Mouse (Mus musculus) cerebellum, adult 11 months (tissue): ENCODE measurements around the gene Gm30191.
A peak's percentile ranks its signal among the peaks of the same experiment; 100 is the strongest.
"Not testable (repeated sequence)": the region's sequence is repeated elsewhere in the genome, so short reads cannot be mapped to it uniquely, and the experiment has no call there.

ENCODE experiments used
- DNase-seq: peaks from one replicate; pipeline ENCODE4 v3.0.0; 2022

Gene Gm30191

GRCm38 (mm10) chr4:134287575-134288025 is 40.9 kb downstream of the Gm30191 start, which contains the start of gene Pdik1l:
Gene Pdik1l (minus strand): TSS chr4:134287895.
- peak; percentile 70 for DNase-seq

DNA sequence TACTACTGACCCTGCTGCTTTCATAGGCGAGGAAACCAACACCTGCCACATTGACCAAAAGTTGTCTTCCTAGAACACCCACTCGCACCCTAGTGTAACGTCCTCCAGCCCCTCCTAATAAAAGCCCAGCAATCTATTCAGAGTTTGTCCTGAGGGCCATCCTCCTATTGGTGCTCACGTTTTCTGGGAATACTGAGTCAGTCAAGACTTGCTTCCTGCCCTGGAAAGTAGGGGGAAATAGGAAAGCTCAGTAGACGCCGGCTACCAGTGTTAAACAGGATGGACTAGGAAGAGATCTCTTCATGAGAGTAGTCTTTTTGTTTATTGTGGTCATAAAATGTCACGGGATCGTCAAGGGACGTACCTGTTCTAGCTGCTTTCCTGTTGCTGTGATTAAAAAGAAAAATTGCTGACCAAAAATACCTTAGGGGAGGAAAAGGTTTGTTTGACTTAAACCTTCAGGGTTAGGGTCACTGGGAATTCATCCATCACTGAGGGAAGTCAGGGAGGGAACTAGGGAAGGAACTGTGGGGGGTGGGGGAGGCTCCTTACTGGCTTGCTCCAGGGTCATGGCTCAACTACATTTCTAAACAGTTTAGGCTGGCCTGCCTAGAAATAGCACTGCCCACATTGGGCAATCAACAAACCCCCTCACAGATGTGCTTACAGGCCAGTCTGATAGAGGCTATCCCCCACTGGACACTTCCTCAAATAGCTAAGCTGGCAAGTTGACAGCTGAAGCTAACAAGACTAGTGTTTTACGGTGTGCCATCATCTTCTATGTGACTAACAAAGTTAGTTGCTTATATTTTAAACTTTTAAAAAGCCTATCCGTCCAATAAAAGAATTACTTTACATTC is 41.9 kb downstream of the Gm30191 start:
- DNase-seq: no peak

DNA sequence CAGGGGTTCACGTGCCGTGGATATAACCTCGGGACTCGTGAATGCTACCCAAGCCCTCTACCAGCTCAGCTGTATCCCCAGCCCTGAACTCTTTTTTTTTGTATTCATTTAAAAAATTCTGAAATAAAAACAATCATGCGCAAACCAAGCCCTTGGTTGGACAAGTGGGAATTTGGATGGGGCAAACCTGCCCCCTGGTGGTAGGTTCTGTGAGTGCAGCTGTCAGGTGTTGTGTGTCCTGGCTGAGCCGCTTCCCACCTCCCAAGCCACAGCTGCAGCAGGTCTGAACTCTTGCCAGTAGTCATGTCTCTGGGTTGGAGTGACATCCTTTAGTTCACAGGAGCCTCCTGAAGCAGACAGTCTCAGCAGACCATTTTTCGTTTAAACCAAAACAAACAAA is 45.3 kb downstream of the Gm30191 start:
- DNase-seq: peak; percentile 63

DNA sequence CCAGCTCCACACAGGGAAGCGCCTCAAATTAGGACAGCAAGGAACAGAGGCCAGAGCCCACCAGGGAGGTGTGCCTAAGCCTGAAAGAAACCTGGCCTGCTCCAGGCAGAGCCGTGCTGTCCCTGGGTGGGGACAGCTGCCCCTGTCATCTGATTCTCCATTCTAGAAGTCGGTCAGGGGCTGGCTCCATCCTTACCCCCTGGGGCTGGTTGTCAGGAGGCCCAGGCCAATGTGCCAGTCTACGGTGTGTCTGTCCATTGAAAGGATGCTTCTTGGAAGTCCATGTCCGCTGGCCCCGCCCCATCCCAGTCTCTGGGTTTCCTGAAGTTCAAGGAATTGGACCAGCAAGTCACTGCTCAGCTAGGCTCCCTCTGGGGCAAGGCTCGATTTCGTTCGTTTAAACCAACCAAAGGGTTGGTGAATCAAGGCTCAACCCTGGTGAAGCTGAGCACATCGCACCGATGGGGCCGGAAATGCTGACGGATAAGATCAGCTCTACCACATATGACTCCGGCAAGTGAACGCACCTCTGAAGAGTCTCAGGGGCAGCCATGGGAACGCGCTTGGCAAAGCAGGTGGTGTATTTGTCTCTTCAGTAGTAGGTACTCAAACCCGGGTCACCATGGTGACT is 46.4 kb downstream of the Gm30191 start:
- DNase-seq: no peak

GRCm38 (mm10) chr4:134293692-134294163 is 47.0 kb downstream of the Gm30191 start:
- no peak for DNase-seq

DNA sequence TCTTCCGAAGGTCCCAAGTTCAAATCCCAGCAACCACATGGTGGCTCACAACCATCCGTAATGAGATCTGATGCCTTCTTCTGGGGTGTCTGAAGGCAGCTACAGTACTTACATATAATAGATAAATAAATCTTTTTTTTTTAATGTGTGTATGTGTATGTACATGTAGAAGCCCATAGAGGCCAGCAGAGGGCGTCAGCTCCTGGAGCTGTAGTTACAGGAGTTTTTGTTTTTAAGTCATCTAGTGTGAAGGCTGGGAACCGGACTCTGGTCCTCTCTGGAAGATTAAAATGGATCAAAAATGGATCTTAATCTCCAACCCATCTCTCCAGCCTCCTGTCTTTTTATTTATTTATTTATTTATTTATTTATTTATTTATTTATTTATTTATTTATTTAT is 49.4 kb downstream of the Gm30191 start:
- DNase-seq: not testable (repeated sequence)

GRCm38 (mm10) chr4:134296523-134296922 is 49.8 kb downstream of the Gm30191 start:
- DNase-seq: no peak

GRCm38 (mm10) chr4:134297369-134297768 is 50.6 kb downstream of the Gm30191 start:
- no peak for DNase-seq

DNA sequence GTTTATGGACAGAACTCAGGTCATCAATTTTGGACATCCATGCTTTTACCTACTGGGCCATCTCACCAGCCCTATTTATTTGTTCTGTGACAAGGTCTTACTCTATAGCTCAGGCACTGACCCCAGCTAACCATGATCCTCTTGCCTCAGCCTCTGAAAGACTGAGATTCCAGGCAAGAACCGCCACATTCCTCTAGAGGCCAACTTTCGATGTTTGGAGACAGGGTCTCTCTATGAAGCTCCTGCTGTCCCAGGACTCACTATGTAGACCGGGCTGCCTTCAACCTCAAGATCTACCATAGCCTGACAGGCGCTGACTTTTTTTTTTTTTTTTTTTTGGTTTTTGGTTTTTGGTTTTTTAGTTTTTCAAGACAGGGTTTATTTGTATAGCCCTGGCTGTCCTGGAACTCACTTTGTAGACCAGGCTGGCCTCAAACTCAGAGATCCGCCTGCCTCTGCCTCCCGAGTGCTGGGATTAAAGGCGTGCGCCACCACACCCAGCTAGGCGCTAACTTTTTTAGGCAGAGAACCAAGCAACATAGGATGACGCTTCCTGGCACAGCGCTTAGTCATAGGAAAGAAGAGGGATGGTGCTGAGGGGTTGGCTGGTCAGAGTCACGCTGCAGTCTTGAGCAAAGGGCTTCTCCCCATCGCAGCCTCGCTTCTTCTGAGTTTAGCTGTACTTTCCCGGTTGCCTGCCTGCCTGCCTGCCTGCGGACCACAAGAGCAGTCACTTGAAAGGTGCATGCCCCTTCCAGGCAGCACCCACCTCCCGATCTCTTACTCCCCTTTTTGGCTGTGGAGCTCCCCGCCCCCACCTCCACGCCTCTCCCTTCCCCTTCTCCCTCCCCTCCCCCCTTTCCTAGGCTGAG is 52.1 kb downstream of the Gm30191 start:
- DNase-seq: no peak

DNA sequence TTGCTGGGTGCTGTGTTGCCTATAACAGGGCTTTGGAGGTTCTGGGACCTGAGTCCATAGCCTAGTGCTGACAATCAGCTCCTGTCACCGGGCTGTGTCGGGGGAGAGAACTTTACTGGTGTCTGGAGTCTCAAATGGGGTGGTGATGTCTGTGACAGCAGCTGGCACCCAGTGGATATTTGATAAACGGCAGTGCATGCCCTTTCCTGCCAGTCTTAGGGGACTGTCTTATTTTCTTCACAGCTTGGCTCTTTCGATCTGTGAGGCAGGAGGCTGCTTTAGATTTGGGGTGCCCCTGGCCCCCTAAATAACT is 52.7 kb downstream of the Gm30191 start:
- DNase-seq: no peak
